In the genomic region with DNA sequence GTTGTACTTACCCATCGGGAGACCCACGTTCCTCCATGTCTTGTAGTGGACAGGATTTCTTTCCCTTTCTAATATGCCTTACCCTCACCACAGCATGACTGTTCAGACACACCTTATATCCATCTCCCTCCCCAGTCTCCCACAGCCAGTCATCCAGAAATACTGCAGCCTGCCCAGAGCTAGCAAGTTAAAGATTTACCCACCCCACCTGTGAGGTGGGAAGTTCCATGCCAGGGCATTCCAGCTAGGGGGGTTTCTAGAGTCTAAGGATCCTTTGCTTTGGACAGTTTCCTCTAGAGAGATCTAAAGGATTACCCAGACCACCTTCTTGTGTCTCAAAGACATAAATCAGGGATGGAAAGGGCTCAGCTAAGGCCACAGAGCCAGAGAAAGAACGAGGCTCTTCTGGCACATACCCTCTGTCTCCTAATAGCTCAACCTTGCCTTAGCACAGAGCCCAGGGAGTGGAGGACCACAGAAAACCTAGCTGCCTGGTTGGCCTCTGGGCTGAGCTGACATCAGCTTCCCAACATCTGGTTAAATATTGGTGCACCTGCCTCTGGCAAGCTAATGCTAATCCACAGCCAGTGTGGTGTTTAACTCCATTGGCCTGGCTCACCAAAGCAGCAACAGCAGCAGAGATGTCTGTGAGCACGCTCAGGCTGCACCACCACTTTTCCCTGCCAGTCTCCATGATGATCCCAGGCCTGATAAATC, we compare ENCODE assay signal across 14 mouse cellular contexts. TPM values are rescaled to one million over a fixed set of nuclear protein-coding genes. Genes with fewer than 3 reads are reported as not detected.
A peak's percentile ranks its signal among the peaks of the same experiment; 100 is the strongest.
DNase-seq lines count a peak whose midpoint lies in the region; ATAC-seq lines count a peak whose summit lies in the region.
"Had no signal": no experiment of that assay in that cellular context is flagged by ENCODE, and none has a peak within 500 bp of the region (broad histone marks: within the 10 kb centered on the region; RNA-seq: fewer than 3 reads in every experiment).

Gene Kif12 (minus strand): TSS at position 163 of the 717 bp plus-strand sequence.

- intact Hi-C loops in heart, postnatal 10 days (cut with DNase I) = no loop called here

- no peak for ATAC-seq in erythroblast, adult 5-6 weeks (replicated peaks; ENCODE audit: low FRiP score, poor library complexity, severe bottlenecking)
- peak; percentile 95 for ATAC-seq in stomach, embryonic 15.5 days (ENCODE audit: insufficient read depth, low FRiP score, low read depth)
- ATAC-seq in hindbrain, embryonic 11.5 days (ENCODE audit: low FRiP score) = no peak

- H3K27ac ChIP-seq in stomach, embryonic 15.5 days = peak within 1 kb of the TSS; percentile 80
- no peak within 1 kb of the TSS for H3K27ac ChIP-seq in hindbrain, embryonic 11.5 days (ENCODE audit: low read depth, low read length)
- H3K27ac ChIP-seq: heart, embryonic 13.5 days; hindbrain, embryonic 15.5 days had no signal

- WGBS in large intestine, adult 2 months = 27% methylated on average over 4 of the region's 4 CpGs
- WGBS in stomach, embryonic 15.5 days = 53% methylated on average over 4 of the region's 4 CpGs
- 80% methylated on average over 4 of the region's 4 CpGs for WGBS in hindbrain, embryonic 11.5 days

- no peaks in the 10 kb centered on the region for H3K27me3 ChIP-seq in erythroblast, embryonic 14.5 days (ENCODE audit: control insufficient read depth)
- H3K27me3 ChIP-seq in stomach, embryonic 15.5 days (replicated peaks) = no peaks in the 10 kb centered on the region
- no peaks in the 10 kb centered on the region for H3K27me3 ChIP-seq in hindbrain, embryonic 11.5 days (ENCODE audit: control insufficient read depth, insufficient read depth, low read length)
- H3K27me3 ChIP-seq: hindbrain, embryonic 15.5 days had no signal

- peak within 1 kb of the TSS; percentile 45 for H3K4me3 ChIP-seq in erythroblast, embryonic 14.5 days (replicated peaks)
- H3K4me3 ChIP-seq in stomach, embryonic 15.5 days (replicated peaks) = peak within 1 kb of the TSS; percentile 35
- no peak within 1 kb of the TSS for H3K4me3 ChIP-seq in hindbrain, embryonic 11.5 days (ENCODE audit: low read depth, low read length)
- H3K4me3 ChIP-seq: heart, embryonic 13.5 days; hindbrain, embryonic 15.5 days had no signal

- H3K4me1 ChIP-seq in erythroblast, embryonic 14.5 days (ENCODE audit: control insufficient read depth) = no peaks in the 10 kb centered on the region
- H3K4me1 ChIP-seq in stomach, embryonic 15.5 days = no peaks in the 10 kb centered on the region
- no peaks in the 10 kb centered on the region for H3K4me1 ChIP-seq in hindbrain, embryonic 11.5 days (replicated peaks; ENCODE audit: control insufficient read depth, insufficient read depth, low read length)
- H3K4me1 ChIP-seq: heart, embryonic 13.5 days; hindbrain, embryonic 15.5 days had no signal

- no peak within 1 kb of the TSS for H3K9ac ChIP-seq in stomach, embryonic 15.5 days
- H3K9ac ChIP-seq in hindbrain, embryonic 11.5 days (ENCODE audit: low read depth, low read length) = no peak within 1 kb of the TSS
- H3K9ac ChIP-seq: heart, embryonic 13.5 days; hindbrain, embryonic 15.5 days had no signal

- DNase-seq in kidney, adult 8-10 months = peak; percentile 93 to 94
- peak; percentile 38 for DNase-seq in large intestine, adult 2 months (ENCODE audit: low read depth, low spot score)
- DNase-seq in hindbrain, embryonic 11.5 days (ENCODE audit: low spot score) = no peak
- DNase-seq in heart, postnatal 10 days = no peak
- DNase-seq in layer of hippocampus, adult 9-11 months = no peak
- DNase-seq: adrenal gland, postnatal 36 days; gastrocnemius, postnatal 25 days had no signal

- peak within 1 kb of the TSS; percentile 48 for H3K4me2 ChIP-seq in stomach, embryonic 15.5 days
- H3K4me2 ChIP-seq in hindbrain, embryonic 11.5 days (replicated peaks; ENCODE audit: low read depth, low read length) = no peak within 1 kb of the TSS
- H3K4me2 ChIP-seq: heart, embryonic 13.5 days; hindbrain, embryonic 15.5 days had no signal

- H3K36me3 ChIP-seq in erythroblast, embryonic 14.5 days (ENCODE audit: control insufficient read depth) = no peaks in the 10 kb centered on the region; the same call in 1 of the 2 replicates
- H3K36me3 ChIP-seq in stomach, embryonic 15.5 days = no peaks in the 10 kb centered on the region
- no peaks in the 10 kb centered on the region for H3K36me3 ChIP-seq in hindbrain, embryonic 11.5 days (ENCODE audit: control insufficient read depth, insufficient read depth, low read length)
- H3K36me3 ChIP-seq: heart, embryonic 13.5 days; hindbrain, embryonic 15.5 days had no signal

- no peaks in the 10 kb centered on the region for H3K9me3 ChIP-seq in erythroblast, embryonic 14.5 days (ENCODE audit: control insufficient read depth, low read length)
- H3K9me3 ChIP-seq in stomach, embryonic 15.5 days = no peaks in the 10 kb centered on the region
- no peaks in the 10 kb centered on the region for H3K9me3 ChIP-seq in hindbrain, embryonic 11.5 days (ENCODE audit: control insufficient read depth, low read length)
- H3K9me3 ChIP-seq: heart, embryonic 13.5 days; hindbrain, embryonic 15.5 days had no signal

RNA-seq across cellular contexts. Expression of gene Kif12, which starts in this region (rescaled TPM):
- 0.03 TPM in 1 of 2 replicates, not detected in the other for polyA plus RNA-seq in erythroblast, embryonic 14.5 days (2012)
- not detected in 2 replicates for total RNA-seq in erythroblast, adult 5-6 weeks (2015; ENCODE audit: low replicate concordance)
- total RNA-seq in erythroblast, adult 5-6 weeks (2017; ENCODE audit: low replicate concordance) = not detected in 2 replicates
- polyA plus RNA-seq in large intestine, adult 2 months (2012; rRNA removed) = 4.8 and 6.3 TPM in 2 replicates
- 31.6 and 39.0 TPM in 2 replicates for polyA plus RNA-seq in stomach, embryonic 15.5 days (2015; fragmentation: Nextera tagmentation; extraction: Ambion mirVana)
- polyA plus RNA-seq in hindbrain, embryonic 11.5 days (2014; fragmentation: Nextera tagmentation; extraction: Ambion mirVana) = not detected in 2 replicates
- total RNA-seq in heart, postnatal 10 days (2021) = not detected
- total RNA-seq: adrenal gland, postnatal 36 days; gastrocnemius, postnatal 25 days; layer of hippocampus, postnatal 14 days; megakaryocyte, adult 5-6 weeks had no signal

Comparison
In these comparisons a context has a peak if more than half of its experiments do, and no peak if none do; other contexts are left out.
1. DNase-seq: peak in kidney, adult 8-10 months (2 of 2) and large intestine, adult 2 months (single experiment); none in hindbrain, embryonic 11.5 days (single experiment), heart, postnatal 10 days (0 of 2) and layer of hippocampus, adult 9-11 months (single experiment).